Mouse (Mus musculus): ENCODE measurements around the gene Rbm44. TPM values are rescaled to one million over a fixed set of nuclear protein-coding genes. Genes with fewer than 3 reads are reported as not detected.

Rbm44 gene
- total RNA-seq, 2 experiments from 2014 or later, result not detected

GRCm38 (mm10) chr1:91211099-91211498 lies 66.2 kb downstream of the Rbm44 start:
- peak; percentile 45 to 73 for DNase-seq

- peak; percentile 47 to 54 for DNase-seq
These were observed 66.7 kb downstream of the Rbm44 start for GRCm38 (mm10) chr1:91211591-91212008.

GRCm38 (mm10) chr1:91215264-91215663 lies 70.4 kb downstream of the Rbm44 start:
- DNase-seq, result no peak

- peak in 1 of 2 experiments; percentile 20 for DNase-seq
These were observed 71.1 kb downstream of the Rbm44 start for GRCm38 (mm10) chr1:91215981-91216380.

- DNase-seq, result peak; percentile 59 to 83
These were observed 71.8 kb downstream of the Rbm44 start for GRCm38 (mm10) chr1:91216504-91217267.

- no peak for DNase-seq
These were observed 74.9 kb downstream of the Rbm44 start for GRCm38 (mm10) chr1:91219641-91220321.

GRCm38 (mm10) chr1:91220322-91220672 lies 75.4 kb downstream of the Rbm44 start:
- DNase-seq, result no peak

Other genes with a start within 250 kb of the Rbm44 start
- gene Mlph, start 230.0 kb upstream of the Rbm44 start, total RNA-seq (2021), result 1 to 10 TPM; 1.1 to 1.5 TPM
- not detected for gene Prlh, start 192.0 kb upstream of the Rbm44 start, total RNA-seq (2021)
- 1 to 10 TPM; 2.4 to 2.9 TPM for gene Rab17, start 175.4 kb upstream of the Rbm44 start, total RNA-seq (2021)
- 10 to 100 TPM; 62.9 to 67.0 TPM for gene Lrrfip1, start 146.4 kb upstream of the Rbm44 start, total RNA-seq (2021)
- gene Ramp1, start 34.7 kb downstream of the Rbm44 start, total RNA-seq (2021), result 1 to 10 TPM; 7.3 to 7.8 TPM
- gene Ube2f, start 105.2 kb downstream of the Rbm44 start, total RNA-seq (2021), result 10 to 100 TPM; 42.9 to 53.6 TPM
- 10 to 100 TPM; 15.9 to 18.7 TPM for gene Scly, start 153.2 kb downstream of the Rbm44 start, total RNA-seq (2021)
- not detected for gene Espnl, start 177.0 kb downstream of the Rbm44 start, total RNA-seq (2021)
- 10 to 100 TPM; 47.1 to 54.9 TPM for gene Klhl30, start 205.9 kb downstream of the Rbm44 start, total RNA-seq (2021)
- not detected for gene Erfe, start 221.3 kb downstream of the Rbm44 start, total RNA-seq (2021)

Data from heart, adult 18-20 months (tissue).